23 mouse cellular contexts compared by ENCODE assay signal in the genomic region with DNA sequence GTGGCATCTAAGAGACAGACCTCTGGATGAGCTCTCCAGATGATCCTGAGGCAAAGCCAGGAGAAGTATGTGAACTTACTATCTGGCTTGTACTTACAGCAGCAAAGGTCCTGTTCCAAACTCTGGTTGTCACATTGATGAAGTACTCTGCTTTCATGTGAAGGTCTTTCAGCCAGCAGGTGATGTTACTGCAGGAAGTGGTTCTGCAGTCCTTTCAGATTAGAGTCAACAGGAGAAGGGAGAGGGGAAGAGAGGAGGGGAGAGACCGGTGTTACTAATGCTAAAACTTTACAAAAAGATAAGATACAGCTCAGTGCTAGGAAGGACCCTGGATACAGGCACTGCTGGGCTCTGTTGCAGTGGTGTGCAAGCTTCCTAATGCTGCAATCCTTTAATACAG. TPM values are rescaled to one million over a fixed set of nuclear protein-coding genes. Genes with fewer than 3 reads are reported as not detected.
A peak's percentile ranks its signal among the peaks of the same experiment; 100 is the strongest.
DNase-seq lines count a peak whose midpoint lies in the region; ATAC-seq lines count a peak whose summit lies in the region.
"Had no signal": no experiment of that assay in that cellular context is flagged by ENCODE, and none has a peak within 500 bp of the region (broad histone marks: within the 10 kb centered on the region; RNA-seq: fewer than 3 reads in every experiment).

No protein-coding gene starts in this region.

- no peaks in the 10 kb centered on the region for H3K9me3 ChIP-seq in neural tube, embryonic 15.5 days (replicated peaks)
- H3K9me3 ChIP-seq: embryonic facial prominence, embryonic 10.5 days; embryonic facial prominence, embryonic 12.5 days; forebrain, embryonic 13.5 days; forebrain, embryonic 15.5 days; G1E had no signal

- DNase-seq in T-cell, adult 2 months (ENCODE audit: low spot score) = peak; percentile 23
- DNase-seq in induced T-regulatory cell, adult 2 months (ENCODE audit: low read depth) = peak; percentile 58
- peak; percentile 54 for DNase-seq in naive thymus-derived CD4-positive, alpha-beta T cell, adult 2 months (ENCODE audit: low read depth)
- DNase-seq in spleen, adult 12 weeks (ENCODE audit: low spot score) = no peak
- no peak for DNase-seq in testis, postnatal 10 days (ENCODE audit: low spot score)
- DNase-seq in lung, postnatal 25 days (ENCODE audit: low spot score) = no peak
- DNase-seq: adrenal gland, adult 2 months; adrenal gland, postnatal 10 days; adrenal gland, postnatal 36 days; cerebellum, adult 11-12 months; cerebellum, adult 2 months; cerebellum, adult 9-10 months; cerebellum, postnatal 10 days; cerebellum, postnatal 25 days; forebrain, postnatal 0 days had no signal

- no peak overlapping the region for H3K4me2 ChIP-seq in neural tube, embryonic 15.5 days
- H3K4me2 ChIP-seq: embryonic facial prominence, embryonic 12.5 days; forebrain, embryonic 13.5 days; forebrain, embryonic 15.5 days had no signal

- ATAC-seq in CD4-positive, CD25-positive, alpha-beta regulatory T cell, adult 4 months = peak; percentile 57
- ATAC-seq in neural tube, embryonic 15.5 days (ENCODE audit: low FRiP score) = no peak
- ATAC-seq: forebrain, embryonic 13.5 days; forebrain, embryonic 15.5 days; forebrain, postnatal 0 days; Patski had no signal

- H3K36me3 ChIP-seq in neural tube, embryonic 15.5 days = no peaks in the 10 kb centered on the region
- H3K36me3 ChIP-seq: embryonic facial prominence, embryonic 10.5 days; embryonic facial prominence, embryonic 12.5 days; forebrain, embryonic 15.5 days; G1E had no signal

- WGBS in neural tube, embryonic 15.5 days = 79% methylated on average over 1 of the region's 1 CpGs

- no peak overlapping the region for H3K9ac ChIP-seq in neural tube, embryonic 15.5 days (replicated peaks)
- H3K9ac ChIP-seq: embryonic facial prominence, embryonic 12.5 days; forebrain, embryonic 13.5 days; forebrain, embryonic 15.5 days; forebrain, postnatal 0 days had no signal

- no peak overlapping the region for H3K4me3 ChIP-seq in neural tube, embryonic 15.5 days (replicated peaks)
- H3K4me3 ChIP-seq: embryonic facial prominence, embryonic 10.5 days; embryonic facial prominence, embryonic 12.5 days; forebrain, embryonic 13.5 days; forebrain, embryonic 15.5 days had no signal

- H3K27me3 ChIP-seq in neural tube, embryonic 15.5 days (replicated peaks) = no peaks in the 10 kb centered on the region
- H3K27me3 ChIP-seq: embryonic facial prominence, embryonic 12.5 days; forebrain, embryonic 13.5 days; forebrain, embryonic 15.5 days; Patski had no signal

- H3K27ac ChIP-seq in neural tube, embryonic 15.5 days (replicated peaks) = no peak overlapping the region
- H3K27ac ChIP-seq: embryonic facial prominence, embryonic 10.5 days; embryonic facial prominence, embryonic 12.5 days; forebrain, embryonic 13.5 days; forebrain, embryonic 15.5 days had no signal

- peaks cover 5% of the 10 kb centered on the region for H3K4me1 ChIP-seq in neural tube, embryonic 15.5 days

RNA-seq across cellular contexts. Expression of gene Mocs2, which starts 25.3 kb away (rescaled TPM):
- 10 to 100 TPM; 47.6 to 51.0 TPM for polyA plus RNA-seq in CD4-positive, CD25-positive, alpha-beta regulatory T cell, adult 4 months (2017; shearing (Covaris generic))
- 137 and 146 TPM in 2 replicates for polyA plus RNA-seq in neural tube, embryonic 15.5 days (2015; fragmentation: Nextera tagmentation; extraction: Ambion mirVana)

Comparison
In these comparisons a context has a peak if more than half of its experiments do, and no peak if none do; other contexts are left out.
1. DNase-seq: peak in T-cell, adult 2 months (single experiment), induced T-regulatory cell, adult 2 months (single experiment) and naive thymus-derived CD4-positive, alpha-beta T cell, adult 2 months (single experiment); none in spleen, adult 12 weeks (single experiment), testis, postnatal 10 days (single experiment) and lung, postnatal 25 days (single experiment).